Mouse (Mus musculus) gastrocnemius, postnatal 10 days (tissue): ENCODE measurements at regions not wholly inside any gene's neighbourhood (a gene's known extent, or its start where the extent isn't known, plus 50 kb on each side); places are given as distances from the start of the nearest gene placed in this dataset.
"Not testable (repeated sequence)": the region's sequence is repeated elsewhere in the genome, so short reads cannot be mapped to it uniquely, and the experiment has no call there.

Experiments
- DNase-seq: peaks from one replicate; pipeline ENCODE4 v3.0.0; 2021; ENCODE audit warnings: mixed read lengths

GRCm38 (mm10) chr1:189156906-189157305 is 149.3 kb upstream of the Kctd3 start:
- no peak for DNase-seq

GRCm38 (mm10) chr1:189154376-189154775 is 146.7 kb upstream of the Kctd3 start:
- DNase-seq, result no peak

GRCm38 (mm10) chr1:189153150-189153549 is 145.5 kb upstream of the Kctd3 start:
- DNase-seq, result no peak

GRCm38 (mm10) chr1:189142982-189143451 is 135.4 kb upstream of the Kctd3 start:
- DNase-seq, result no peak

GRCm38 (mm10) chr1:189142551-189142950 is 134.9 kb upstream of the Kctd3 start:
- no peak for DNase-seq

- no peak for DNase-seq
These were observed 134.1 kb upstream of the Kctd3 start for GRCm38 (mm10) chr1:189141694-189142093.

- no peak for DNase-seq
These were observed 129.2 kb upstream of the Kctd3 start for GRCm38 (mm10) chr1:189136731-189137385.

- no peak for DNase-seq
These were observed 128.2 kb upstream of the Kctd3 start for GRCm38 (mm10) chr1:189135826-189136225.

GRCm38 (mm10) chr1:189128706-189129105 is 121.1 kb upstream of the Kctd3 start:
- DNase-seq, result no peak

GRCm38 (mm10) chr1:189128246-189128645 is 120.6 kb upstream of the Kctd3 start:
- DNase-seq, result not testable (repeated sequence)

GRCm38 (mm10) chr1:189127367-189127766 is 119.7 kb upstream of the Kctd3 start:
- no peak for DNase-seq

- DNase-seq, result no peak
These were observed 112.5 kb upstream of the Kctd3 start for GRCm38 (mm10) chr1:189119941-189120735.

- DNase-seq, result not testable (repeated sequence)
These were observed 111.4 kb upstream of the Kctd3 start for GRCm38 (mm10) chr1:189119005-189119404.

GRCm38 (mm10) chr1:189118582-189118981 is 110.9 kb upstream of the Kctd3 start:
- no peak for DNase-seq

- DNase-seq, result no peak
These were observed 108.3 kb upstream of the Kctd3 start for GRCm38 (mm10) chr1:189115914-189116313.

GRCm38 (mm10) chr1:189115279-189115678 is 107.6 kb upstream of the Kctd3 start:
- no peak for DNase-seq

GRCm38 (mm10) chr1:189108260-189109035 is 100.8 kb upstream of the Kctd3 start:
- DNase-seq, result no peak

GRCm38 (mm10) chr1:189107841-189108240 is 100.2 kb upstream of the Kctd3 start:
- DNase-seq, result no peak

- DNase-seq, result no peak
These were observed 99.5 kb upstream of the Kctd3 start for GRCm38 (mm10) chr1:189107156-189107555.

GRCm38 (mm10) chr1:189105276-189105675 is 97.6 kb upstream of the Kctd3 start:
- DNase-seq, result no peak

- no peak for DNase-seq
These were observed 95.1 kb upstream of the Kctd3 start for GRCm38 (mm10) chr1:189102781-189103180.

GRCm38 (mm10) chr1:189099121-189099520 is 91.5 kb upstream of the Kctd3 start:
- no peak for DNase-seq

GRCm38 (mm10) chr1:189092819-189093218 is 85.2 kb upstream of the Kctd3 start:
- no peak for DNase-seq
